Mouse (Mus musculus) midbrain, embryonic 12.5 days (tissue): ENCODE data around the gene Mrpl52. TPM values are rescaled to one million over a fixed set of nuclear protein-coding genes. Genes with fewer than 3 reads are reported as not detected.

ENCODE experiments used
- ATAC-seq: fragments of 200-750 bp; cut with Nextera tagmentation; 2 replicates; pipeline ENCODE4 v1.8.0; 2017; ENCODE audit warnings: low read depth, moderate TSS enrichment, moderate library complexity; ENCODE audit not compliant: low FRiP score
- H3K27ac ChIP-seq: fragments of 300-500 bp; sonication (generic); replicated peaks from 2 replicates; pipeline ENCODE4 v1.5.1; 2016; ENCODE audit warnings: mild to moderate bottlenecking
- H3K27me3 ChIP-seq: fragments of 300-500 bp; sonication (generic); 2 replicates; pipeline ENCODE4 v1.6.1; 2016; ENCODE audit warnings: mild to moderate bottlenecking
- H3K36me3 ChIP-seq: fragments of 300-500 bp; sonication (generic); 2 replicates; pipeline ENCODE4 v1.6.1; 2016
- H3K4me1 ChIP-seq: fragments of 300-500 bp; sonication (generic); 2 replicates; pipeline ENCODE4 v1.6.1; 2016
- H3K4me2 ChIP-seq: fragments of 300-500 bp; sonication (generic); replicated peaks from 2 replicates; pipeline ENCODE4 v1.6.1; 2016; ENCODE audit warnings: mild to moderate bottlenecking, moderate library complexity
- H3K4me3 ChIP-seq: fragments of 300-500 bp; sonication (generic); 2 replicates; pipeline ENCODE4 v1.5.1; 2016; ENCODE audit warnings: mild to moderate bottlenecking
- H3K9ac ChIP-seq: fragments of 300-500 bp; sonication (generic); replicated peaks from 2 replicates; pipeline ENCODE4 v1.6.1; 2016; ENCODE audit warnings: mild to moderate bottlenecking, moderate library complexity
- H3K9me3 ChIP-seq: fragments of 300-500 bp; sonication (generic); 2 replicates; pipeline ENCODE4 v1.6.1; 2016; ENCODE audit warnings: mild to moderate bottlenecking
- WGBS: fragments of 180-500 bp; shearing (Covaris S2); methylation state at CpG from one replicate; pipeline ENCODE4 v1.1.7; 2016; 5-methylcytosine and 5-hydroxymethylcytosine counted together
- polyA plus RNA-seq: library from polyadenylated mRNA; unstranded; fragments of >200 nt; fragmentation: Nextera tagmentation; extraction: Ambion mirVana; gene quantifications from 2 replicates; pipeline ENCODE4 v1.2.1, GENCODE M21; 2016

Mrpl52 gene
- polyA plus RNA-seq, 1 experiment from 2014 or later: 264 TPM

DNA sequence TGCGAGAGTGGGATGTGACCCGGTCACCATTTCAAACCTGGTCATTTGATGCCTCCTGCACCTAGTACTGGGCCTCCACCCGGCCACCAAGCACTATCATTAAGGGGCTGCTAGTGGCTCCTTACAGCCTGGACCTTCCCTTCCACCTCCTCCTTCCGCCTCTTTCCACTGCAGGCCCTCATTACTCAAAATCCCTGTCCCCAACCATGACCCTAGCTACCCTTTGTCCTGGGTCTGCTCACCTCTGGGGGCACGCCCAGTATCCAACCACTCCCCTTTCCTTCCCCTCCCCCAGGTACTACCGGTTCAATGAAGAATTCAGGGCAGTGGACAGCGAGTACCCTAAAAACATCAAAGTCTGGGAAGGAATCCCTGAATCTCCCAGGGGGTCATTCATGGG is 12.9 kb downstream of the Mrpl52 start:
- WGBS: 43% methylated on average over 7 of the region's 7 CpGs
- H3K9ac ChIP-seq: no peak overlapping the region
- H3K27ac ChIP-seq: no peak overlapping the region
- no peak overlapping the region for H3K4me3 ChIP-seq
- 0 out of 2 replicates have a peak, but pooled peaks cover 4% of the 10 kb centered on the region for H3K27me3 ChIP-seq
- peaks cover 33% of the 10 kb centered on the region for H3K36me3 ChIP-seq
- H3K4me2 ChIP-seq: no peak overlapping the region
- no peaks in the 10 kb centered on the region for H3K4me1 ChIP-seq
- no peak for ATAC-seq
- H3K9me3 ChIP-seq: no peaks in the 10 kb centered on the region

DNA sequence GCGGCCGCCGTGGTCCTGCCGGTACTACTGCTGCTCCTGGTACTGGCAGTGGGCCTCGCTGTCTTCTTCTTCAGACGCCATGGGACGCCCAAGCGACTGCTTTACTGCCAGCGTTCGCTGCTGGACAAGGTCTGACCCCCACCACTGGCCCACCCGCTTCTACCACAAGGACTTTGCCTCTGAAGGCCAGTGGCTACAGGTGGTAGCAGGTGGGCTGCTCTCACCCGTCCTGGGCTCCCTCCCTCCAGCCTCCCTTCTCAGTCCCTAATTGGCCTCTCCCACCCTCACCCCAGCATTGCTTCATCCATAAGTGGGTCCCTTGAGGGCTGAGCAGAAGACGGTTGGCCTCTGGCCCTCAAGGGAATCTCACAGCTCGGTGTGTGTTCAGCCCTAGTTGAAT is 13.8 kb downstream of the Mrpl52 start:
- H3K4me2 ChIP-seq: no peak overlapping the region
- no peaks in the 10 kb centered on the region for H3K9me3 ChIP-seq
- no peak overlapping the region for H3K4me3 ChIP-seq
- H3K4me1 ChIP-seq: no peaks in the 10 kb centered on the region
- WGBS: 94% methylated on average over 14 of the region's 14 CpGs
- H3K9ac ChIP-seq: no peak overlapping the region
- no peak for ATAC-seq
- H3K27me3 ChIP-seq: 0 out of 2 replicates have a peak, but pooled peaks cover 4% of the 10 kb centered on the region
- H3K27ac ChIP-seq: no peak overlapping the region
- H3K36me3 ChIP-seq: peaks cover 33% of the 10 kb centered on the region

DNA sequence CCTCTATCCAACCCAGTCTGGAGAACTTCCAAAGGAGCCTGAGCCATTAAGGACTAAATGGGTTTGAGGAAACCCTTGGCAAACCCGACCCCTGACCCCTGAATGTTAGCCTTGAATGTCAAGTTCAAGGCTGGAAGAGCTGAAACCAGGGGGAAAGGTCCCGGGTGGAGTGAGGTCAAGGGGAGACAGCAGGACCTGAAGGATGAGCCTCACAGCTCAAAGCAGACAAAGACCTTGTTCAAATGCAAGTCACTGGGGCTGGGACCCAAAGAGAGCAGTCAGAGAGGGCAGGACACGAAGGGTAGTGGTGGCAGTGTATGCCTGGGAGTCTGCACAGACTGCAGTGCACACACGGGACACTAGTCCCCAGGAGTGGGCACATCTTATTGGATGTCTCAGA is 14.7 kb downstream of the Mrpl52 start:
- H3K9ac ChIP-seq: no peak overlapping the region
- 82% methylated on average over 4 of the region's 4 CpGs for WGBS
- no peaks in the 10 kb centered on the region for H3K9me3 ChIP-seq
- H3K4me2 ChIP-seq: no peak overlapping the region
- no peak for ATAC-seq
- no peaks in the 10 kb centered on the region for H3K4me1 ChIP-seq
- H3K36me3 ChIP-seq: peaks cover 33% of the 10 kb centered on the region
- no peak overlapping the region for H3K4me3 ChIP-seq
- no peak overlapping the region for H3K27ac ChIP-seq
- H3K27me3 ChIP-seq: 0 out of 2 replicates have a peak, but pooled peaks cover 4% of the 10 kb centered on the region

DNA sequence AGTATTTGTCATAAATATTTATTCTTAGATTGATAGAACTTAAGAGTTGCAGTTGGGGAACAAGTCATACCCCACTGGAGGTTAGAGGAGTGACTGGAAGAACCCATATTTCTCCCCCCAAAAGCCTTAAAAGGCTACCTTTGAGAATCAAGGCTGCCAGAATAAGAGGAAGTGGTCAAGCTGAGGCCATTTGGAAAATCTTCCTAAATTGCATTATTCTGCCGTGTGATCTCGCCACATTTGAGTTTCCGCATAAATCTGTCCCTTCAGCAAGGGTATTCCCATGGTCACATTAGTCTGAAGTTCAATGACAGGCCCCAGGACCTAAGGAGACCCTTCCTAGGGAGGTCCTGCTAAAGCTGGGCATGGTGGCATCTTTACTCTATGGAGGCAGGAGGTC is 15.8 kb downstream of the Mrpl52 start:
- Histone ChIP-seq H3K36me3 (peaks cover 30% of the 10 kb centered on the region), H3K4me1 (no peaks in the 10 kb centered on the region), H3K4me2 (no peak overlapping the region), H3K27me3 (0 out of 2 replicates have a peak, but pooled peaks cover 4% of the 10 kb centered on the region), H3K27ac (no peak overlapping the region), H3K9me3 (no peaks in the 10 kb centered on the region), H3K4me3 (no peak overlapping the region), H3K9ac (no peak overlapping the region)
- 86% methylated on average over 3 of the region's 3 CpGs for WGBS
- no peak for ATAC-seq

DNA sequence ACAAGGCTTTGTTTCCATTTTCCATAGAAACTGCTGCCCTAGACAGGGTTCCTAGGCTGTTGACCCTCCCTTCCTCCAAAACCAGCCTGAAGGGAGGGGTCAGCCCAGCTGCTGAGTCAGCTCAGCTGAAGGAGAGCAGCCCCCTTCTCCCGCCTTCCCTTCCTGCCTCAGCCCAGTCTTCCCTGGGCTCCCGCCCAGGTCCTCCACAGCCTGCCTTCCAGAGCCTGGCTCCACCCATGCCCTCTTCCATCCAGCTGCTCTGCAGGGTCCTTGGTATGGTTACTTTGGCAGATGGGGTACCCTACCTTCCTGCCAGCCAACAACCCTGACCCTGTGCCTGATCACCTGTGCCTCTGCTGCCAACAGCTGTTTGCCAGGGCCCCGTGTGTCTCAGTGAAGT is 16.5 kb downstream of the Mrpl52 start:
- H3K4me2 ChIP-seq: no peak overlapping the region
- 0 out of 2 replicates have a peak overlapping the region, but pooled peaks have one; percentile 30 for H3K27ac ChIP-seq
- no peak overlapping the region for H3K4me3 ChIP-seq
- ATAC-seq: 0 out of 2 replicates have a peak, but pooled peaks have one; percentile 30
- no peaks in the 10 kb centered on the region for H3K9me3 ChIP-seq
- H3K36me3 ChIP-seq: peaks cover 28% of the 10 kb centered on the region
- 34% methylated on average over 3 of the region's 3 CpGs for WGBS
- H3K27me3 ChIP-seq: 0 out of 2 replicates have a peak, but pooled peaks cover 4% of the 10 kb centered on the region
- H3K4me1 ChIP-seq: no peaks in the 10 kb centered on the region
- no peak overlapping the region for H3K9ac ChIP-seq

DNA sequence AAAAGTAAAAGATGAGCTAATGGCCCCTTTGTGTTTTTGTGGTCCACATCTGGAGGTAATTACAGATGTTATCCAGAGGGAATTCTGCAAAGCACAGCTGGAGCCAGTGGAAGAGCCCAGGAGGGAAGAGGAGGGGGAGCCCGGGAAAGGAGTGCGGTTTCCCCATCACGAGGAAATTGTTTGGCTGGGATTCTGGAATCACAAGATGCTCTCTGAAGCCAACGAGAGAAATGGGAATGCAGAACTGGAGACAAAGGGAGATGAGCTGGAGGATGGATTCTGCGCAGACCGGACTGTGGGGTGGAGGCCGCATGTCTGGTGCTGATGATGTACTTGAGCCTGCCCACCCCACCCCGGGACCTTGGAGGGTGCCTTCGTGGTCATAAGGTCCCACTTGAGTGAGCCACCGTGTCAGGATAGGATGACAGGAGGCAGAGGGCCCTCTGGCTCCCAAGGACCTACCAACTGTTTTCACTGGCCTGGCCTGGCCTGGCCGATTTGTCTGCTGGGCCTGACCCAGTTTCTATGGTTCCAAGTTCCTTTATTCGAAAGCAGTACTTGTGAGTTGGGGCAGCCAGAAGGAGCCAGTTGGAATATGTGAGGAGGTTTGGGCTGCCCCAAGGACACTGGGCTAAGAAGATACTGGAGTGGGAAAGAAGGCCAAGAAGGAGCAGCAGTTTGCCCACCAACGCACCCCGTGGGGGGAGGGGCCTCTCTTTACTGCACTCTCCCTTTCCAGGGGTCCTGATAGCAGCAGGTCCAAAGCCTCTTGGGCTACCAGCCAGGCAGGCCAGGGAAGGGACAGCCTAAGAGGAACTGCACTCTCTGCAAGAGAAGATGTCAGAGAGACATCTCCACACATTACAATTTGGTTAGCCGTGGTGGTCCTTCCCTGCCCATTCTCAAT is 17.3 kb downstream of the Mrpl52 start:
- no peak overlapping the region for H3K4me2 ChIP-seq
- ATAC-seq: no peak
- 72% methylated on average over 15 of the region's 15 CpGs for WGBS
- no peaks in the 10 kb centered on the region for H3K9me3 ChIP-seq
- H3K36me3 ChIP-seq: peaks cover 21% of the 10 kb centered on the region
- no peak overlapping the region for H3K27ac ChIP-seq
- no peak overlapping the region for H3K4me3 ChIP-seq
- no peaks in the 10 kb centered on the region for H3K4me1 ChIP-seq
- no peak overlapping the region for H3K9ac ChIP-seq
- 0 out of 2 replicates have a peak, but pooled peaks cover 4% of the 10 kb centered on the region for H3K27me3 ChIP-seq

DNA sequence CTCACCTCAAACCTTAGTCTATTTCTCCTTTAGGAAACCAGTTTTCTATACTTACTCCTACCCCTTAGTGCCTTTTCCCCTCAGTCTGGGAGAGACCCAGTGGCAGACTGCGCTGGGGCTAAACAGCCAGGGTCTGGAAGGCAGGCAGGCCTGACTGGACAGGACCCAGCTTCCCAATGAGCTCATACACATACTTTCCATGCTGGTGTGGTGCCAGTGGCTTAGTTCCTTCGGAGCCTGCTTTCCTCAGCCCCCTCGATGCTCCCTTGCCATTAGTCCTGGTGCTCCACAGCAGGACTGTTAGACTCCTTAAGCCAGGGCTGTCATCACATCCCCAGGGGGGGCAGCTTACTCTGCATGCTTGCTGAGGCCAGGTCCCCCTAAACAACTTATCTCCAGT is 18.8 kb downstream of the Mrpl52 start:
- no peak overlapping the region for H3K27ac ChIP-seq
- no peak overlapping the region for H3K4me3 ChIP-seq
- ATAC-seq: no peak
- H3K9ac ChIP-seq: no peak overlapping the region
- peaks cover 7% of the 10 kb centered on the region; the same call in 1 of the 2 replicates for H3K36me3 ChIP-seq
- H3K9me3 ChIP-seq: no peaks in the 10 kb centered on the region
- H3K27me3 ChIP-seq: 0 out of 2 replicates have a peak, but pooled peaks cover 4% of the 10 kb centered on the region
- no peak overlapping the region for H3K4me2 ChIP-seq
- no peaks in the 10 kb centered on the region for H3K4me1 ChIP-seq
- WGBS: 47% methylated on average over 3 of the region's 3 CpGs

DNA sequence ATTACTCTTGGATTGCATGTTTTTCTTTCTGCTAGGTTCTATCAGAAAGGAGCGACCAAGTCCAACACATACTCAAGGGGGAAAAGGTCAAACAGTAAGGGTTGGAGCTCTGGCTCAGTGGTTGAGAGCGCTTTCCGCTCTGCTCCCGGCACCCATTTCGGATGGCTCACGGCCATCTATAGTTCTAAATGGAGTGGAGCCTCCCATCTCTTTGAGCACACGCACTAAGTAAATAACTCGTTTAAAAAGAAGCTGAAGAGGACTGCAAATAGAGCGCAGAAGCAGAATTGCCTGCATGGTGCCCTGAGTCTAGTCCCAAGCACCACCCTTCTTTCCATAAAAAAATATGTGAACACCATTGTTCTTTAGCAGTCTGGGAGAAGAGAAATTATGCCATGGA is 26.9 kb downstream of the Mrpl52 start:
- no peak overlapping the region for H3K27ac ChIP-seq
- no peaks in the 10 kb centered on the region for H3K27me3 ChIP-seq
- no peak overlapping the region for H3K4me2 ChIP-seq
- no peak for ATAC-seq
- H3K9ac ChIP-seq: no peak overlapping the region
- WGBS: 83% methylated on average over 9 of the region's 9 CpGs
- no peaks in the 10 kb centered on the region for H3K4me1 ChIP-seq
- H3K36me3 ChIP-seq: no peaks in the 10 kb centered on the region
- H3K4me3 ChIP-seq: no peak overlapping the region
- H3K9me3 ChIP-seq: no peaks in the 10 kb centered on the region

DNA sequence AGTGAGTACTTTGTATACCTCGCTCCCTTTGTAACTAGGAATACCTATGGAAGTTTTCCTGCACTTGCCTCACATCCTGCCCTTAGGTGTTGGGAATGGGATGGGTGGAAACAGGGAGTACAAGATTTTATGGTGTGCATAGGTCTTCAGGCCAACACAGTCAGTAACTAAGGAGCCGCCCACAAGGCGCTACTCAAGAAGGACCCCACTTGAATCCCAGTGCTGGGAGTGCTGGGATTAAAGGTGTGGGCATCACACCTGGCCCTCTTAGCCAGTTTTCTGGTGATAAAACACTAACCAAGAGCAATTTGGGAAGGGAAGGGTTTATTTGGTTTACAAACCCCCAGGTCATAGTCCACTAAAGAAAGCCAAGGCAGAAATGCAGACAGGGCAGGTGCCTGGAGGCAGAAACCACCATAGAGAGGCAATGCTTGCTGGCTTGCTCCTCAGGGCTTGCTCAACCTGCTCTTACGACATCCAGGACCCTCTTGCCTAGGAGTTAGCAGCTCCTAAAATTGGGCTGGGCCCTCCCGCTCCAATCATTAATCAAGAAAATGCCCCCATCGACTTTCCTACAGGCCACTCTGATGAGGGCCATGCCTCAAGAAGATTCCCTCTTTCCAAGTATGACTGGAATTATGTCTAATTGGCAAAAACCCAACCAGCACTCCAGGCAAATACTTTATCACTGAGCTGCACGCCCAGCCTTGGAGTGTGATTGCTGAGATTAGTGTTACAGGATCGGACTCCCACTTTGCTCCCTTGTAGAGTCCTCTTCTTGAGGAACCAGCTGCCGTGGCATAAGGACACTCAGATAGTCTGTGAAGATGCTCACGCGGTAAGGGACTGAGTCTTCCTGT is 28.2 kb downstream of the Mrpl52 start:
- no peak overlapping the region for H3K4me3 ChIP-seq
- no peaks in the 10 kb centered on the region for H3K9me3 ChIP-seq
- H3K4me2 ChIP-seq: no peak overlapping the region
- H3K27me3 ChIP-seq: no peaks in the 10 kb centered on the region
- H3K27ac ChIP-seq: no peak overlapping the region
- no peak overlapping the region for H3K9ac ChIP-seq
- 92% methylated on average over 11 of the region's 11 CpGs for WGBS
- no peak for ATAC-seq
- H3K4me1 ChIP-seq: no peaks in the 10 kb centered on the region
- H3K36me3 ChIP-seq: no peaks in the 10 kb centered on the region

DNA sequence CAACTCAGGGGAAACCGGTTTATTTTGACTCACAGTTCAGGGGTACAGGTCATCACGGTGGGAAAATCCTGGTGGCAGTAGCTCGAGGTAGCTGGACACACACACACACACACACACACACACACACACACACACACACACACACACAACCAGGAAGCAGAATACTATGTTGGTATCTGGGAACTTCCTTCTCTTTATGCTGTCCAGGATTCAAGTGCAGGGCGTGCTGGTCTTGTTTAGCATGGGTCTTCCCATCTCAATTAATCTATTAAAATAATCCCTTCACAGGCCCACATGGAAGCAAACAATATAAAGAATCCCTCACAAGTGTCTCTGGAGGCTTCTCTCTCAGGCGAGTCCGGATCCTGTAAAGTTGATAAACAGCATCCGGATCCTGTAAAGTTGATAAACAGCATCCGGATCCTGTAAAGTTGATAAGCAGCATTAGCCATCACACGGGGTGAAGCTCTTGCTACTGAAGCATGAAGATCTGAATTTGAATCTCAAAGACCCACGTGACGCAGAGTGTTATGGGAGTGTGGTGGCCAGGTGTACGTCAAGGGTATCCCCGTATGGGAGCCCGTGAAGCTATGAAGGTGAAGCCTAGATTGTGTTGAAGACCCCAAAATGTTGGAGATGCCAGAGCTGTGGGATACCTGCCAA is 31.3 kb downstream of the Mrpl52 start:
- ATAC-seq: no peak
- Histone ChIP-seq H3K4me2 (no peak overlapping the region), H3K27ac (no peak overlapping the region), H3K9ac (no peak overlapping the region), H3K4me3 (no peak overlapping the region), H3K36me3 (no peaks in the 10 kb centered on the region), H3K27me3 (0 out of 2 replicates have a peak, but pooled peaks cover 6% of the 10 kb centered on the region), H3K4me1 (no peaks in the 10 kb centered on the region), H3K9me3 (no peaks in the 10 kb centered on the region)
- WGBS: 89% methylated on average over 14 of the region's 14 CpGs

DNA sequence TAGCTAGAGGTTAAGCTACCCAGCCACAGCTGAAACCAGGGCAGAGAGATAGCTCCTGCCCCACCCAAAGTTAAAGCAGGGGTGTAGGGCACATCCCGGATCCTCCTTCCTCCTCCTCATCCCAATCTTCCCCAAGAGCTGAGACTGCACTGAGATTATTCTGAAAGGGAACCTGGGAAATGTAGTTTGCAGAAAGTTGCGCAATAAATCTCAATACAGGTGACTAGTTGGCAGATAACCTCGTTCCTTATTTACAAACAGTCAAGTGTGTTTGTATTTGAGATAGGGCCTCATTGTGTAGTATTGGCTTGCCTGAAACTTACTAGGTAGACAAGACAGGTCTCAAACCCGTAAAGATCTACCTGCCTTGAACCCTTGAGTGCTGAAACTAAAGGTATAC is 35.4 kb downstream of the Mrpl52 start:
- no peak for ATAC-seq
- no peaks in the 10 kb centered on the region for H3K9me3 ChIP-seq
- H3K36me3 ChIP-seq: no peaks in the 10 kb centered on the region
- no peak overlapping the region for H3K27ac ChIP-seq
- WGBS: 84% methylated on average over 4 of the region's 4 CpGs
- H3K9ac ChIP-seq: no peak overlapping the region
- H3K4me3 ChIP-seq: no peak overlapping the region
- H3K4me2 ChIP-seq: no peak overlapping the region
- H3K4me1 ChIP-seq: 0 out of 2 replicates have a peak, but pooled peaks cover 13% of the 10 kb centered on the region
- H3K27me3 ChIP-seq: 0 out of 2 replicates have a peak, but pooled peaks cover 6% of the 10 kb centered on the region
